Mouse (Mus musculus) layer of hippocampus, postnatal 36 days (tissue): ENCODE results near the gene Lsm5. TPM values are rescaled to one million over a fixed set of nuclear protein-coding genes. Genes with fewer than 3 reads are reported as not detected.
A peak's percentile ranks its signal among the peaks of the same experiment; 100 is the strongest.

ENCODE experiments used
- DNase-seq, 2 experiments: peaks; one replicate each; pipeline ENCODE4 v3.0.0; 2022
- total RNA-seq, 2 experiments: library from RNA; stranded (reverse); gene quantifications; 2 replicates each; pipeline ENCODE4 v1.2.3; 2021

Gene Lsm5
- 10 to 100 TPM; 12.5 to 15.9 TPM for total RNA-seq

- peak; percentile 80 to 84 for DNase-seq
Measured at GRCm38 (mm10) chr6:56703931-56704900, at the start of gene Lsm5. Gene Lsm5 (minus strand): TSS chr6:56704710.

GRCm38 (mm10) chr6:56753719-56754118 lies 49.2 kb upstream of the Lsm5 start:
- DNase-seq: no peak

DNA sequence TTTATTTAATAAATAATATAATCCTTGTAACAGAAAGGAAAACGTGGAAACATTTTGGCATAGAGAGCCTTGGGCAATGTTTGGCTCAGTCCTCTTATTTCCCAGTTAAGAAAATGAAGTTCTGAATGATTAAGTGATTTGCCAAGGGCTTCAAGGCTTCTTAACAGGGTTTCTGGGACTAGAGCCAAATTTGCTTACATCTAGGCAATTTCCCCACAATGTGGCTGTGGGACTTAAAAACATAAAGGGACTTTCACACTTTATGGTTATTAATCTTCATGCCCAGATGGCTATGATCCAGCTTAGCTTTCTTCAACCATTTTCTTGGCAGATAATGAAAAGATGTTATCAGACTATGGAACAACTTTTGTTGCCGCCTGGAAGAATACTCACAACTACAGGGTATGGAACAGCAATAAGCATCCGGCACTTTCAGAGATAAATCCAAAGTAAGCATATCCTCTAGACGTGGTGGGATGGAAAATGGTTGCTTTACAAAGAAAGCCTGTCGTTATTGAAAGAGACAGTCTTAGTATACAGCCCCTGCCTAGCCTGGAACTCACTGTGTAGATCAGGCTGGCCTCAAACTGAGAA lies 41.5 kb upstream of the Lsm5 start:
- no peak for DNase-seq

- peak; percentile 14 to 17 for DNase-seq
Measured at GRCm38 (mm10) chr6:56732545-56732944, 28.0 kb upstream of the Lsm5 start.

GRCm38 (mm10) chr6:56720877-56721276 lies 16.4 kb upstream of the Lsm5 start:
- DNase-seq: no peak

- DNase-seq: no peak
Measured at GRCm38 (mm10) chr6:56719071-56719470, 14.6 kb upstream of the Lsm5 start.

GRCm38 (mm10) chr6:56715270-56715666 lies 10.8 kb upstream of the Lsm5 start:
- no peak for DNase-seq

DNA sequence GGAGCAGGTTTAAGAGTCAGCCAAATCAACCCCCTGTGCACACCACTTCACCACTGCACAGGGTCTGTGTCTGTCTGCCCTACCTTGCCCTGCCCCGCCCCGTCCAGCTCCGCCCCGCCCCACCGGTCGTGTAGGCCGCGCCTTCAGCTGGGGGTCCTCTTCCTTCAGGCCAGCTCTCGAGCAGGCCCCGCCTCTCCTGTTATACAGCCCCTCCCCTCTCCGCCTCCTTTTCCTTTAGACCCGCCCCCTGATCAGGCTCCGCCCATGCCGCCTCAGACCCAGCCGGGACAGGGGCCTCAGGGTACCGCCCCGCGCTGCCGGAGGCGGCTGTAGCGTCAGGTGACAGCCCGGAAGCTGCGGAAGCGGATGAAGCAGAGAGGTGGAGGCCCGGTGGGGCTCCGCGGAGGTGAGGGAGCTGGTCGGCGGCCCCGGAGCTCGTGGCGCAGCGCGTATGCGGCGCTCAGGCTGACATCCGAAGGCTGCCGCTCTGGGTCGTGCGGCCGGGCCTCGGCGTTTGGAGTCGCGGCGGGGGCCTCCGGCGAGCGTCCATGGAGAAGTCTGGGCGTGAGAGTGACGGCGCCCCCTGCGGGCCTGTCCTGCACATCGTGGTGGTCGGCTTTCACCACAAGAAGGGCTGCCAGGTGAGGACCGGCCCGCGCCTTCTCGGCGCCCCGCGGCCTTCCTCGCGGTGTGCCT lies 10.2 kb upstream of the Lsm5 start, which contains the start of gene Avl9:
TSS of gene Avl9 (plus strand) at position 326 of the 696 bp plus-strand sequence.
- peak; percentile 96 to 97 for DNase-seq

DNA sequence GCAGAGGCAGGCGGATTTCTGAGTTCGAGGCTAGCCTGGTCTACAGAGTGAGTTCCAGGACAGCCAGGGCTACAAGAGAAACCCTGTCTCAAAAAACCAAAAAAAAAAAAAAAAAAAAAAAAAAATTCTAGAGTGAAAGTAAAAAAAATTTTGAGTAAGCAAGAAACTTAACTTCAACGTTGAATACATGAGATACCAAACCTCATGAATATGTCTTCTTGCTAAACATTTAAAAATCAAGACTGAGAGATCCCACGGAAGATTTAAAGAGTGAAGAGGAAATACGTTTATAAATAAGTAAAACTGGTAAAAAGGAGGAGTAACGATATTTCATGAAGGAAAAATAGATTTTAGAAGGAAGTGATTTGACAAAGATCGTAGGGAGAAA lies 9.7 kb upstream of the Lsm5 start:
- no peak for DNase-seq

DNA sequence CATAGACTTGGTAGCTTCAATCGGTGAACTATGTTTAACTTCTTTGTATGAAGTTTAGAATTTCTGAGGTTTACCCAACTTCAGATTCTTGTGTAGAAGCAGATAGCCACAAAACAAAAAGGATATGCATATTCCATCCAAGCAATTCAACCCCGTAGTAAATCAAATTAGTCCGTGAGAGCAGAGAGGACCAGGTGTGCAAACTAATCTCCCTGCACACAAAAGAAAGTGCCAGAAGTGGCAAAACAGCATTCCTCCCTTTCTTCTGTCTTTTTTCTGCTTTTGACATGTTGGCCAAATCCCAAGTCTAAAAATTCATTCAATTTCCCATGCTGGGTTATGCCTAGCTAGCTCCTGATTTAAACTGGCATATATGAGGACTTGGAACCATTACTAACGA lies 12.1 kb downstream of the Lsm5 start:
- no peak for DNase-seq

DNA sequence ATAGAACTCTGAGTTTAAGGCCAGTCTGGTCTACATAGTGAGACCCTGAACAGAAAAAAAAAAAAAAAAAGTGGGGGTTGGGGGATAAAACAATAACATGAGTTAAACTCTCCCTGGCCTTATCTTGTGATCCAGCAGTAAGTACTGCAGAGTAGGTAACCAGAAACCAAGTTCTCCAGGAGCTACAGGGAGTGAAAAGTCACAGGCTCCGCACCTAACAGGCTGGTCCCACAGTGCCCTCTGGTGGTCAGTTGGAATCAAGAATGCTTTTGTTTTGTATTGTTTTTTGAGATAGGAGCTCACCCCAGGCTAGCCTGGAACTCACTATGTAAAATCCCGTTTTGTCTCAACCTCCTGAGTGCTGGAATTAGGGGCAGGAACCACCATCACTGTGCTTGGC lies 13.3 kb downstream of the Lsm5 start:
- DNase-seq: peak; percentile 25 to 38

- no peak for DNase-seq
Measured at GRCm38 (mm10) chr6:56688238-56688637, 16.3 kb downstream of the Lsm5 start.

- DNase-seq: no peak
Measured at GRCm38 (mm10) chr6:56664410-56664809, 40.1 kb downstream of the Lsm5 start.

DNA sequence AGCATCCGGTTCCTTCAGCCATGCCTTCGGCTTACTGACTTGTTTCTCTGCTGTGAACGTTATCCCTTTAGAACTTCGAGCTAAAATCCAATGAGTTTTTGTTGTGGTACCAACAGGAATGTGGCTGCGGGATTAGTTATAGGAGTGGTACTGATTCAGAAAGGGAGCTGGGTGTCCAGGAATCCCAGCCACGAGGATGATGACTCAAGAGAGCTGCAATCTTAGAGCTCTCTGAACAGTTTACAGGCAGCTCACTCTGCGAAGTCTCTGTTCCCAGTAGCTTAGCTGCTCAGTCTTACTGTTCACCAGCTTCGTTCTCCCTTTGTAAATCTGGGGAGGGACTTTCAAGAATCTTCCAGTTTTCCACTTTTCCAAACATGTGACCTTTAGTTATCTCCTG lies 49.1 kb downstream of the Lsm5 start:
- no peak for DNase-seq

GRCm38 (mm10) chr6:56652121-56652592 lies 52.4 kb downstream of the Lsm5 start:
- DNase-seq: peak; percentile 2 to 4

Other genes with a start within 250 kb of the Lsm5 start
- 1 to 10 TPM; 3.6 to 3.7 TPM for gene Pde1c, start 135.6 kb downstream of the Lsm5 start, total RNA-seq
- gene Avl9, start 10.2 kb upstream of the Lsm5 start, total RNA-seq: 10 to 100 TPM; 43.0 to 48.0 TPM
- 10 to 100 TPM; 57.4 to 59.7 TPM for gene Kbtbd2, start 93.1 kb upstream of the Lsm5 start, total RNA-seq
- 10 to 100 TPM; 24.6 to 27.3 TPM for gene Fkbp9, start 127.3 kb upstream of the Lsm5 start, total RNA-seq
- 10 to 100 TPM; 37.6 to 42.9 TPM for gene Nt5c3, start 219.2 kb upstream of the Lsm5 start, total RNA-seq
- under 1 TPM; 0.25 to 0.27 TPM for gene Vmn1r4, start 219.3 kb upstream of the Lsm5 start, total RNA-seq